Mouse (Mus musculus): ENCODE results near the gene Ncf2. TPM values are rescaled to one million over a fixed set of nuclear protein-coding genes. Genes with fewer than 3 reads are reported as not detected.

The Ncf2 gene
- polyA plus RNA-seq, 1 experiment from 2014 or later, result 2.5 TPM

- 93% methylated on average over 9 of the region's 9 CpGs for WGBS
- no peak for DNase-seq (ENCODE audit: low spot score)
- Histone ChIP-seq H3K27ac (replicated peaks; ENCODE audit: low read depth, low read length) (no peak overlapping the region), H3K4me2 (ENCODE audit: low read depth, low read length) (no peak overlapping the region), H3K27me3 (ENCODE audit: control insufficient read depth, insufficient read depth, low read length) (no peaks in the 10 kb centered on the region), H3K9ac (replicated peaks; ENCODE audit: low read length) (no peak overlapping the region), H3K36me3 (replicated peaks; ENCODE audit: control insufficient read depth, insufficient read depth, low read depth, low read length) (no peaks in the 10 kb centered on the region), H3K4me3 (ENCODE audit: low read depth, low read length) (no peak overlapping the region), H3K9me3 (replicated peaks; ENCODE audit: control insufficient read depth, low read length) (no peaks in the 10 kb centered on the region), H3K4me1 (ENCODE audit: control insufficient read depth, insufficient read depth, low read length) (no peaks in the 10 kb centered on the region)
- no peak for ATAC-seq (replicated peaks; ENCODE audit: insufficient number of reproducible peaks, low FRiP score, low TSS enrichment, low read depth)
Observed at GRCm38 (mm10) chr1:152830054-152830453, 30.1 kb downstream of the Ncf2 start.

- Histone ChIP-seq H3K4me1 (ENCODE audit: control insufficient read depth, insufficient read depth, low read length) (no peaks in the 10 kb centered on the region), H3K4me2 (ENCODE audit: low read depth, low read length) (no peak overlapping the region), H3K4me3 (ENCODE audit: low read depth, low read length) (no peak overlapping the region), H3K9me3 (replicated peaks; ENCODE audit: control insufficient read depth, low read length) (no peaks in the 10 kb centered on the region), H3K27ac (replicated peaks; ENCODE audit: low read depth, low read length) (no peak overlapping the region), H3K27me3 (ENCODE audit: control insufficient read depth, insufficient read depth, low read length) (no peaks in the 10 kb centered on the region), H3K36me3 (replicated peaks; ENCODE audit: control insufficient read depth, insufficient read depth, low read depth, low read length) (no peaks in the 10 kb centered on the region), H3K9ac (replicated peaks; ENCODE audit: low read length) (no peak overlapping the region)
- 88% methylated on average over 8 of the region's 8 CpGs for WGBS
- ATAC-seq (replicated peaks; ENCODE audit: insufficient number of reproducible peaks, low FRiP score, low TSS enrichment, low read depth) (no peak), DNase-seq (ENCODE audit: low spot score) (no peak)
Observed at GRCm38 (mm10) chr1:152831003-152831402, 31.0 kb downstream of the Ncf2 start.

- no peaks in the 10 kb centered on the region for H3K36me3 ChIP-seq (replicated peaks; ENCODE audit: control insufficient read depth, insufficient read depth, low read depth, low read length)
- ATAC-seq (replicated peaks; ENCODE audit: insufficient number of reproducible peaks, low FRiP score, low TSS enrichment, low read depth), result no peak
- H3K27me3 ChIP-seq (ENCODE audit: control insufficient read depth, insufficient read depth, low read length), result no peaks in the 10 kb centered on the region
- no peak for DNase-seq (ENCODE audit: low spot score)
- 77% methylated on average over 5 of the region's 5 CpGs for WGBS
- no peak overlapping the region for H3K9ac ChIP-seq (replicated peaks; ENCODE audit: low read length)
- H3K27ac ChIP-seq (replicated peaks; ENCODE audit: low read depth, low read length), result no peak overlapping the region
- no peaks in the 10 kb centered on the region for H3K9me3 ChIP-seq (replicated peaks; ENCODE audit: control insufficient read depth, low read length)
- H3K4me1 ChIP-seq (ENCODE audit: control insufficient read depth, insufficient read depth, low read length), result no peaks in the 10 kb centered on the region
- H3K4me2 ChIP-seq (ENCODE audit: low read depth, low read length), result no peak overlapping the region
- no peak overlapping the region for H3K4me3 ChIP-seq (ENCODE audit: low read depth, low read length)
Observed at GRCm38 (mm10) chr1:152831619-152832018, 31.6 kb downstream of the Ncf2 start.

- no peaks in the 10 kb centered on the region for H3K4me1 ChIP-seq (ENCODE audit: control insufficient read depth, insufficient read depth, low read length)
- H3K4me2 ChIP-seq (ENCODE audit: low read depth, low read length), result no peak overlapping the region
- ATAC-seq (replicated peaks; ENCODE audit: insufficient number of reproducible peaks, low FRiP score, low TSS enrichment, low read depth) (no peak), DNase-seq (ENCODE audit: low spot score) (no peak)
- H3K36me3 ChIP-seq (replicated peaks; ENCODE audit: control insufficient read depth, insufficient read depth, low read depth, low read length), result no peaks in the 10 kb centered on the region
- WGBS, result 87% methylated on average over 6 of the region's 6 CpGs
- H3K4me3 ChIP-seq (ENCODE audit: low read depth, low read length), result no peak overlapping the region
- no peak overlapping the region for H3K27ac ChIP-seq (replicated peaks; ENCODE audit: low read depth, low read length)
- H3K9ac ChIP-seq (replicated peaks; ENCODE audit: low read length), result no peak overlapping the region
- H3K27me3 ChIP-seq (ENCODE audit: control insufficient read depth, insufficient read depth, low read length), result no peaks in the 10 kb centered on the region
- no peaks in the 10 kb centered on the region for H3K9me3 ChIP-seq (replicated peaks; ENCODE audit: control insufficient read depth, low read length)
Observed at GRCm38 (mm10) chr1:152832316-152832715, 32.3 kb downstream of the Ncf2 start.

GRCm38 (mm10) chr1:152835061-152835460, 35.1 kb downstream of the Ncf2 start:
- Histone ChIP-seq H3K36me3 (replicated peaks; ENCODE audit: control insufficient read depth, insufficient read depth, low read depth, low read length) (peaks cover 6% of the 10 kb centered on the region), H3K4me3 (ENCODE audit: low read depth, low read length) (no peak overlapping the region), H3K4me2 (ENCODE audit: low read depth, low read length) (no peak overlapping the region), H3K4me1 (ENCODE audit: control insufficient read depth, insufficient read depth, low read length) (no peaks in the 10 kb centered on the region), H3K27me3 (ENCODE audit: control insufficient read depth, insufficient read depth, low read length) (no peaks in the 10 kb centered on the region), H3K27ac (replicated peaks; ENCODE audit: low read depth, low read length) (no peak overlapping the region), H3K9me3 (replicated peaks; ENCODE audit: control insufficient read depth, low read length) (no peaks in the 10 kb centered on the region), H3K9ac (replicated peaks; ENCODE audit: low read length) (no peak overlapping the region)
- ATAC-seq (replicated peaks; ENCODE audit: insufficient number of reproducible peaks, low FRiP score, low TSS enrichment, low read depth) (no peak), DNase-seq (ENCODE audit: low spot score) (no peak)
- 90% methylated on average over 3 of the region's 3 CpGs for WGBS

- 84% methylated on average over 11 of the region's 11 CpGs for WGBS
- ATAC-seq (replicated peaks; ENCODE audit: insufficient number of reproducible peaks, low FRiP score, low TSS enrichment, low read depth) (no peak), DNase-seq (ENCODE audit: low spot score) (no peak)
- no peaks in the 10 kb centered on the region for H3K27me3 ChIP-seq (ENCODE audit: control insufficient read depth, insufficient read depth, low read length)
- no peak overlapping the region for H3K27ac ChIP-seq (replicated peaks; ENCODE audit: low read depth, low read length)
- H3K36me3 ChIP-seq (replicated peaks; ENCODE audit: control insufficient read depth, insufficient read depth, low read depth, low read length), result peaks cover 11% of the 10 kb centered on the region
- H3K4me1 ChIP-seq (ENCODE audit: control insufficient read depth, insufficient read depth, low read length), result no peaks in the 10 kb centered on the region
- H3K9me3 ChIP-seq (replicated peaks; ENCODE audit: control insufficient read depth, low read length), result no peaks in the 10 kb centered on the region
- no peak overlapping the region for H3K4me3 ChIP-seq (ENCODE audit: low read depth, low read length)
- H3K4me2 ChIP-seq (ENCODE audit: low read depth, low read length), result no peak overlapping the region
- H3K9ac ChIP-seq (replicated peaks; ENCODE audit: low read length), result no peak overlapping the region
Observed at GRCm38 (mm10) chr1:152838026-152838702, 38.2 kb downstream of the Ncf2 start.

GRCm38 (mm10) chr1:152838841-152839240, 38.8 kb downstream of the Ncf2 start:
- no peak for ATAC-seq (replicated peaks; ENCODE audit: insufficient number of reproducible peaks, low FRiP score, low TSS enrichment, low read depth)
- WGBS, result 89% methylated on average over 12 of the region's 12 CpGs
- no peak overlapping the region for H3K4me3 ChIP-seq (ENCODE audit: low read depth, low read length)
- H3K27me3 ChIP-seq (ENCODE audit: control insufficient read depth, insufficient read depth, low read length), result no peaks in the 10 kb centered on the region
- H3K9me3 ChIP-seq (replicated peaks; ENCODE audit: control insufficient read depth, low read length), result no peaks in the 10 kb centered on the region
- H3K9ac ChIP-seq (replicated peaks; ENCODE audit: low read length), result no peak overlapping the region
- H3K27ac ChIP-seq (replicated peaks; ENCODE audit: low read depth, low read length), result no peak overlapping the region
- DNase-seq (ENCODE audit: low spot score), result no peak
- peaks cover 14% of the 10 kb centered on the region for H3K36me3 ChIP-seq (replicated peaks; ENCODE audit: control insufficient read depth, insufficient read depth, low read depth, low read length)
- H3K4me2 ChIP-seq (ENCODE audit: low read depth, low read length), result no peak overlapping the region
- no peaks in the 10 kb centered on the region for H3K4me1 ChIP-seq (ENCODE audit: control insufficient read depth, insufficient read depth, low read length)

- Histone ChIP-seq H3K9me3 (replicated peaks; ENCODE audit: control insufficient read depth, low read length) (no peaks in the 10 kb centered on the region), H3K4me2 (ENCODE audit: low read depth, low read length) (no peak overlapping the region), H3K27me3 (ENCODE audit: control insufficient read depth, insufficient read depth, low read length) (no peaks in the 10 kb centered on the region), H3K36me3 (replicated peaks; ENCODE audit: control insufficient read depth, insufficient read depth, low read depth, low read length) (peaks cover 18% of the 10 kb centered on the region), H3K4me1 (ENCODE audit: control insufficient read depth, insufficient read depth, low read length) (no peaks in the 10 kb centered on the region), H3K4me3 (ENCODE audit: low read depth, low read length) (no peak overlapping the region), H3K27ac (replicated peaks; ENCODE audit: low read depth, low read length) (no peak overlapping the region), H3K9ac (replicated peaks; ENCODE audit: low read length) (no peak overlapping the region)
- WGBS, result 93% methylated on average over 3 of the region's 3 CpGs
- ATAC-seq (replicated peaks; ENCODE audit: insufficient number of reproducible peaks, low FRiP score, low TSS enrichment, low read depth) (no peak), DNase-seq (ENCODE audit: low spot score) (no peak)
Observed at GRCm38 (mm10) chr1:152840343-152840742, 40.3 kb downstream of the Ncf2 start.

Data from embryonic facial prominence, embryonic 11.5 days (tissue).